Mouse (Mus musculus) bone marrow macrophage, adult 2 months (primary cell): ENCODE measurements at regions not wholly inside any gene's neighbourhood (a gene's known extent, or its start where the extent isn't known, plus 50 kb on each side); places are given as distances from the start of the nearest gene placed in this dataset.

ENCODE experiments used
- H3K27ac ChIP-seq: 2 replicates; pipeline ENCODE4 v1.5.1; 2012; ENCODE audit warnings: low read depth, low read length; ENCODE audit not compliant: insufficient read depth
- H3K4me1 ChIP-seq: 2 replicates; pipeline ENCODE4 v1.6.1; 2012; ENCODE audit warnings: low read length; ENCODE audit not compliant: control insufficient read depth, insufficient read depth
- H3K4me3 ChIP-seq: 2 replicates; pipeline ENCODE4 v1.5.1; 2012; ENCODE audit warnings: mild to moderate bottlenecking, low read length, moderate library complexity; ENCODE audit not compliant: insufficient read depth
- CTCF ChIP-seq: IDR thresholded peaks from 2 replicates; pipeline ENCODE4 v1.5.1; 2012; ENCODE audit warnings: low read depth, mild to moderate bottlenecking, low read length, moderate library complexity
- POLR2A ChIP-seq: IDR thresholded peaks from 2 replicates; pipeline ENCODE4 v1.6.1; 2012; ENCODE audit warnings: mild to moderate bottlenecking, low read depth, low read length, borderline replicate concordance

- Histone ChIP-seq H3K4me3 (no peak overlapping the region), H3K4me1 (no peaks in the 10 kb centered on the region), H3K27ac (no peak overlapping the region)
- no peak for TF ChIP-seq POLR2A
- TF ChIP-seq CTCF: no peak
Observed at GRCm38 (mm10) chr11:63211501-63211900, 82.7 kb downstream of the Pmp22 start.

- H3K4me1 ChIP-seq: no peaks in the 10 kb centered on the region
- no peak for TF ChIP-seq POLR2A
- peak; percentile 92 for TF ChIP-seq CTCF
- no peak overlapping the region for H3K4me3 ChIP-seq
- H3K27ac ChIP-seq: no peak overlapping the region
Observed at GRCm38 (mm10) chr11:63213043-63213442, 84.3 kb downstream of the Pmp22 start.

GRCm38 (mm10) chr11:63213901-63214425 is 85.2 kb downstream of the Pmp22 start:
- no peak for TF ChIP-seq CTCF
- no peak for TF ChIP-seq POLR2A
- Histone ChIP-seq H3K27ac (no peak overlapping the region), H3K4me1 (no peaks in the 10 kb centered on the region)

GRCm38 (mm10) chr11:63215993-63216392 is 87.2 kb downstream of the Pmp22 start:
- Histone ChIP-seq H3K27ac (no peak overlapping the region), H3K4me1 (no peaks in the 10 kb centered on the region), H3K4me3 (no peak overlapping the region)
- TF ChIP-seq CTCF (no peak), POLR2A (no peak)

More at GRCm38 (mm10) chr11:63213901-63214425, 85.2 kb downstream of the Pmp22 start:
- H3K4me3 ChIP-seq: no peak overlapping the region

GRCm38 (mm10) chr11:63217049-63217448 is 88.3 kb downstream of the Pmp22 start:
- Histone ChIP-seq H3K4me3 (no peak overlapping the region), H3K27ac (no peak overlapping the region), H3K4me1 (no peaks in the 10 kb centered on the region)
- no peak for TF ChIP-seq CTCF
- no peak for TF ChIP-seq POLR2A

- H3K4me3 ChIP-seq: no peak overlapping the region
- peaks cover 5% of the 10 kb centered on the region for H3K4me1 ChIP-seq
- H3K27ac ChIP-seq: no peak overlapping the region
- TF ChIP-seq POLR2A (no peak), CTCF (no peak)
Observed at GRCm38 (mm10) chr11:63226471-63226870, 97.7 kb downstream of the Pmp22 start.

GRCm38 (mm10) chr11:63230786-63231185 is 102.0 kb downstream of the Pmp22 start:
- 0 out of 2 replicates have a peak overlapping the region, but pooled peaks have one; percentile 19 for H3K27ac ChIP-seq
- no peak overlapping the region for H3K4me3 ChIP-seq
- no peak for TF ChIP-seq CTCF
- no peak for TF ChIP-seq POLR2A
- H3K4me1 ChIP-seq: peaks cover 5% of the 10 kb centered on the region

GRCm38 (mm10) chr11:63233172-63233966 is 104.6 kb downstream of the Pmp22 start:
- Histone ChIP-seq H3K4me1 (peaks cover 5% of the 10 kb centered on the region), H3K27ac (no peak overlapping the region), H3K4me3 (no peak overlapping the region)
- TF ChIP-seq CTCF (no peak), POLR2A (no peak)

- no peak overlapping the region for H3K27ac ChIP-seq
- peaks cover 5% of the 10 kb centered on the region for H3K4me1 ChIP-seq
- no peak overlapping the region for H3K4me3 ChIP-seq
- TF ChIP-seq CTCF (no peak), POLR2A (no peak)
Observed at GRCm38 (mm10) chr11:63234481-63234880, 105.7 kb downstream of the Pmp22 start.

GRCm38 (mm10) chr11:63238655-63239054 is 109.9 kb downstream of the Pmp22 start:
- H3K27ac ChIP-seq: no peak overlapping the region
- H3K4me3 ChIP-seq: no peak overlapping the region
- H3K4me1 ChIP-seq: no peaks in the 10 kb centered on the region
- no peak for TF ChIP-seq POLR2A
- TF ChIP-seq CTCF: no peak
